Mouse (Mus musculus) ovary, postnatal 10 days (tissue): ENCODE data around the gene Olfr279.
"Not testable (repeated sequence)": the region's sequence is repeated elsewhere in the genome, so short reads cannot be mapped to it uniquely, and the experiment has no call there.

Experiments
- DNase-seq: peaks from one replicate; pipeline ENCODE4 v3.0.0; 2022; ENCODE audit warnings: low spot score

The Olfr279 gene

DNA sequence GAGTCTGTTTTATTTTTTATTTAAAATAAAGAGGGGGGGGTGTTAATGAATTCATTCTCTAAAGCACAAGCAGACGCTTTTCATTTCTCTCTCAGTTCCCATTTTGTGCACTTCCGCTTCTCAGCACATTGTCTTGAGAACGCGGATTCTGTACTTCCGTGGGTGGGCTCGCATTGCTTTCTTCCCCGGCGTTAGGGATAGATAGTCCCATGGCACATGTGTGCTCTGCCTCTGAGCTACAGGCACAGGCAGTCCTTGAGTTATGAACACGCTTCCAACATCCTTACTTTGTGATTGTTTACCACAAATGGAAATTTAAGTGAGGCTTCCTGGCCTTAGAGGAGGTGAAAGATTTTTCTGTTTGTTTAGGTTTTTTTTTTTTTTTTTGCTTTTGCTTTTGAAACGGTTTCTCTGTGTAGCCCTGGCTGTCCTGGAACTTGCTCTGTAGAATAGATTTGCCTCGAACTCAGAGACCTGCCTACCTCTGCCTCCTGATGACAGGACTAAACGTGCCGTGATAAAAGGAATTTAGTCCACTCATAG, 19.3 kb downstream of the Olfr279 start:
- DNase-seq: no peak

DNA sequence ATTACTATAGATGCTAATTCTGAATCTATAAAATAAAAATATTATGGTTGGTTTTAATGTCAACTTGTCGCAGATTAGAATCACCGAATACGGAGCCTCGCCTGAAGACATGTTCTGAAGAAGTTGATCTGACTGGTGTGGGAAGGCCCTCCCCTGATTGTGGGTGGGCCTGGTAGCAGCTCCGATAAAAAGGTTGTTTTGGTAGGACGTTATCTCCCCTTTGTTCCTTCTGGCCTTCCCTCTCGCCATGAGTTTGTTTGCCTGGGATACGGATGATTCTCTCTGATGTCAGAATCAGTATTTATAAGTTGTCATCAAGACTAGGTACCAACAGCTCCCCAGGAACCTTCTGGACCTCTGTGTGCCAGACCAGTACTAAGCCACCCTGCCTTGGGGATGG, 20.0 kb downstream of the Olfr279 start:
- DNase-seq: no peak

DNA sequence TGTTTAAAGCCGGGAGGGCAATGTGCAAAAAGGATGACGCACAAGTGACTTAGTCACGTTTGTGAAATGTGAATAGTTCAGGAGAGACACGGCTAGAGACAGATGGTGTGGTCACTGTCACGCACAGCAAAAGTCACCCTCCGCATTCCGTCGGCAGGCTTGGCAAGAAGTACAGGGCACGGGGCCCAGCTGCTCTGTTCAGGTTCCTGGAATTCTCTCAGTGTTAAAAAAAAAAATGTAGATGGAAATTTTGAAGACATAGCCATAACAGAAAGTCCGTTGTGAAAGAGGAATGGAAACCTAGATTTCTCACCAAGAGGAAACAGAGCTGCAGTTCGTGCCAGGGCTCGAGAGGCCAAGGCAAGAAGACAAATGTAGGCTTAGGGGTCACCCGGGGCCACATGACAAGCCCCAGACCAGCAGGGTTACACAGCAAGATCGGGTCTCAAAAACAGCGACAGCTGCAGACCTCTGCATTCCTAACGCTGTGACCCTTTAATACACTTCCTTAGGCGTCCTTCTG, 20.7 kb downstream of the Olfr279 start:
- no peak for DNase-seq

DNA sequence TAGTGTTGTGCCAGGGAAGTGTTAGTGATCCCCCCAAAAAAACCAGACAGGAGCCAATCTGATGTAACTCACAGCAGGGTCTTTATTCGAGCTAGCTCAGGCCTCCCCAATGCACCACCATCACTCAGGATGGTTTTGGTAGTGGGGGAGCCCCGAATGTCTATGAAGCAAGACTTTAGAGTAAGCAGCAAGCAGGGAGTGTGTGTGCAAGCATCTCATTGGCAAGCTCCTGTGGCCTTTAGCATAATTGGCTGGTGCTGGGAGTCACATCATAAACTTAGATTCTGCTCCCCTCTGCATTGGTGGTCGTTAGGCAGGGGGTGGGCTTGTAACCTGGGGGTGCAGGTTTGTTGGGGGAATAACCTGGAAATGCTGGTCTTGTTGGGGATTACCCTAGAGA, 21.5 kb downstream of the Olfr279 start:
- DNase-seq: not testable (repeated sequence)

DNA sequence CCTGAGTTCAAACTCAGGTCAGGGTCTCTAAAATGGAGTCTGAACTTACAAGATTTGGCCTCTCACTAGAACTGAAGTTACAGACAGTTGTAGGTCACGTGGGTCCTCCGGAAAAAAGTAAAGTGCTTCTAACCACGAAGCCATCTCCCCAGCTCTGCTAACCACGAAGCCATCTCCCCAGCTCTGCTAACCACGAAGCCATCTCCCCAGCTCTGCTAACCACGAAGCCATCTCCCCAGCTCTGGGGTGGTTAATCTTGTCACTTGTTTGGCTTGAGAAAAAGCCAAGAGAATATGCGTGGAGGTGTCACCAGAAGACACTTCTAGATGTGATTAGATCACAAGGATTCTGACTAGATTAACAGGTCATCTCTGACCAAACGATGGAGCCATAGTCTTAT, 21.9 kb downstream of the Olfr279 start:
- DNase-seq: no peak

DNA sequence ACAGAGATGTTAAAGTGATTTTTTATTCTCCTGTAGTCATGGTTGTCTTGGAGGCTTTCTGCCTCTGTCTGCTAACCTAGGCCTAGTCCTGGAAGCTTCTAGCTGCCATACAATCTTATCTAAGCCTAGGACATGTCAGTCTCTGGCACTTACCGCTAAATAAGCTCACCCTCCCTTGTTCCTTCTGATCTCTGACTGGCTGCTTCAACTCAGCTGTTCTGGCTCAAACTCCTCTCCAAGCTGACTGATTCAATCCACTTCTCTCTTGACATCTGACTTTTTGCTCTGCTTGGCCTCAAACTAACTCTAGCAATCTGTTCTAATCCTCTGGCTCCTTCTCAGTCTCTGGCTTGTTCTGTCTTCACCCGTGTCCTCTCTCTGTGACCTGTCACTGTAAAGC, 22.6 kb downstream of the Olfr279 start:
- DNase-seq: not testable (repeated sequence)

DNA sequence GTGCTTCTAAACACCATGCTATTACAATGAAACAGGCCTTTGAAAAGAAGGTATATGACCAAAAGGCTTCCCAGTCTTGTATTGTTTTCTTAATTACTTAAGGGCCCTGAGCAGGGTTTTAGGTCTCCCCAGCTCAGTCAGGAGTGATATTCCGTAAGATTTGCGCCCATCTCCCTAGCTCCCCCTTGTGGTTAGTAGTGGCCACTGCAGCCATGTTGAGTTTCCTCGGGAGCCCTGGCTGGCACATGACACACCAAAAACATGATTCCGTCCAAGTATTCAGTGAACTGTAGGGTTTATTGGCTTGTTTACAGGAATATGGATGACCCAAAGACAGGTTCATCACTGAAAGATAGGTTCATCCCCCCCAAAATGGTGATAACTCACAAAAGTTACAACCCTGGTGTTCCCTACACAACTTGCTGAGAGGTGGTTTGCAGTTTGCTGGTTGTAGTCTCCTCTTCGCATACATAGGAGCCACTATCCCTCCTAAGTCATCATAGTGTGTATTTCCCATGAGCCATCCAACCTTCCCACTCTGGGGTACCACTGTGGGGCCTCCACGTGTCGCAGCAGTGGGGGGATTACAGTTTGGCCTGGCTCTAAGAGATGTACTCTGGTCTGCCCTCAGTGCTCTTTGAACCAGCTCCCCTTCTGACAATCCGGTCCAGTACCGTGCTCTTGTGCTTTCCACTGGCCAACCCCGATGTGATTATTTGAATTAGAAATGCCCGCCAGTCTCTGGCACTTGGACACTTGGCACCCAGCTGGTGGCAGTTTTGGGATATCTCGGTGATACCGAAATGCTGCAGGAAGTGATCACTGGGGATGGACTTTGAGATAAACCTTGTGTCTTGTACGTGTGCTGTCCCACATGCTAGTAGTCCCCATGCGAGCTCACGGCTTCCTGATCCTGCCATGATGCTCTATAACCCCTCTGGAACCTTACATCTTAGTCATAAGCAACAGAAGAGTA, 25.5 kb downstream of the Olfr279 start:
- no peak for DNase-seq

DNA sequence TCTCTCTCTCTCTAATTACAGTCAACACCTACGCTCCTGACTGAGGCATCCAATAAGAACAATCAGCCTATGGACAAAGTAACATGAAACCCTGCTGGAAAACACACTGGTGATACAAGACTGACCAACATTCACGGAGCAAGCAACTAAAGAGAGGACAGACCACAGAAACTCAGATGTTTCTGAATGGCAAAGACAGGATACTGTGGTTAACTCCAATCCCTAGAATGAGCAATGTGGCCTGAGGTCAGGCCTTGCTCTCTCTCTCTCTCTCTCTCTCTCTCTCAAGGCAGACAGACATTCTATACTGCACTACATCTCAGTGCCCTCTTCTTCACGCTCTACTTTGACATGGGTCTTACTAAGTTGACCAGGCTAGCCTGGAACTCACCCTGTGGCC, 29.0 kb downstream of the Olfr279 start:
- no peak for DNase-seq

DNA sequence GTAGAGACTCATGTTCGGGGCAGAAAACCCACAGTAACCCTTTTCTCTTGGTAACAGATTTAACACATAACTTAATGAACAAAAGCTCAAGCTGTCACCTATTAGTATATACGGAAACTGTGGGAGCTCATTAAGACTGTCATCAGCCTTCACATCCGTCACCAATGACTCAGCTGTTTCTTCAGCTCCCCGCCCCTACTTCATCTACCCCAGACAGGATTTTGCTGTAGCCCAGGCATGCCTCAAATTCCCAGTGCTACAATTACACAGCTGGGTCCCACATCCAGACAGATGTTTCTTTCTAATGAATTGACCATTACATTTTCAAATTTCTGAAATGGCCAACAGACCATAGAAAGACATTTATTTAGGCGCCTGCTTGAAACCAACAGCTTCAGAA, 33.9 kb downstream of the Olfr279 start:
- DNase-seq: no peak

DNA sequence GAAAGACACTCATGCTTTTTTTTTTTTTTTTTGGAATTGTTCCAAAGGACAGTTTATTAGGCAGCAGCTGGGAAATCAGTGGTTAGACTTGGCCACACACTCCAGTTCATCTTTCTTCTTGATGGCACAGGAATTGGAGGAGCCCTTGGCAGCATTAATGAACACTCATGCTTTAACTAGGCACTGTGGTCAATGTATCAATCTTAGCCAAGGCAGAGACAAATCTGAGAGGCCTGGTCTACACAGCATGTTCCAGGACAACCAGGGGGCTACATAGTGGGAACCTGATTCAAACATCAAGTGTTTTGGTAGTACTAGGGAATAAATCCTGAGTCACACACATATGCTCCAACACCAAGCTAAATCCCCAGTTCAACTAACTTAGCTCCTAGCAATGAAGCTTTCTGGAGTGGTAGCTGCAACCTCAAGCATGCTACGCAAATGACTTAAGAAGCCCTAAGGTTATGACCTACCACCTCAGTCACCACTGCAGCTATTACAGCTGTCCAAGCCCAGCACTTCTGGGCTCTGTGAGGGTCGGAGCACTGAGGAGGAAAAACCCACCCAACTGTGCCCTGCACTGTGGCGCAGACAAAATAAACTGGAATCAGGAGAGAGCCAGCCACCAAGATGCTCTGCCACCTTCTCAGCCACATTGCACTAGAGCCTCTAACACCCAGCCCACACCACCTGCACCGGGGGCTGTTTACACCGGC, 35.0 kb downstream of the Olfr279 start:
- DNase-seq: no peak

DNA sequence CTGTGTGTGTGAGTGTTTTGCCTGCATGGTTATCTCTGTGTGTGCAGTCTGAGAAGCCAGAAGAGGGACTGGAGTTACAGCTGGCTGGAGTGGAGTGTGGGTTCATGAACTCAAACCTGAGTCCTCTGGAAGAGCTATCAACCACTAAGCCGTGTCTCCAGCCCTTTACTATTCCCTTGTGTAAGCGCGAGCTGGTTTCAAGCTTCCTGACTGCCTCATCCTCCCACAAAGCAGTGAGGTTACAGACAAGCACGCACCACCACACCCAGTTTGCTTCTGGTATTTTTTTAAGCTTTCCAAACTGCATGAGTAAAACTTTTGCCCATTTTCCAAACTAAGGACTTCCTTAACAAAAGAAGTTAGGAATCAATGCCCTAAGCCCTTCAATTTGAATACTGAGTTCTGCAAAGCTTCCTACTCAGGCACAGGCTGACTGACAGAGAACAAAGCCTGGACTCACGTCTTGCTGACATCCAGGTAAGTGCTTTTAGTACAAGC, 35.9 kb downstream of the Olfr279 start:
- no peak for DNase-seq

DNA sequence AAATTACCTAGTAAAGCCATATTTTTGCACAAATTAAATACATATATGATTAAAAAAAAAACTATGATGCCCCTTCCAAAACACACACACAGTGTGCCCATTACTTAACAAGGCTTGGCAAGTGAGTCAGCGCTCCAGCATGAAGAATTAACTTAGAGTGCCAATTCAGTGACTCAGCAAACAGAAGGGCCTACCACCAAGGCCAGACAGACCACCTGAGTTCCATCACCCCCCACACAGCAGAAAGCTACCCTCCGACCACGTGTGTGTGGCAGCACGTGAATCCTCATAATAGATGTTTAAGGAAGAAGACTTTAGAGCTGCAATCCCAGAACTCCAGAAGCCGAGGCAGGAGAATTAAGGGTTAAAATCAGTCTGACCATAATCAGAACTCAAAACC, 40.1 kb downstream of the Olfr279 start:
- DNase-seq: no peak

DNA sequence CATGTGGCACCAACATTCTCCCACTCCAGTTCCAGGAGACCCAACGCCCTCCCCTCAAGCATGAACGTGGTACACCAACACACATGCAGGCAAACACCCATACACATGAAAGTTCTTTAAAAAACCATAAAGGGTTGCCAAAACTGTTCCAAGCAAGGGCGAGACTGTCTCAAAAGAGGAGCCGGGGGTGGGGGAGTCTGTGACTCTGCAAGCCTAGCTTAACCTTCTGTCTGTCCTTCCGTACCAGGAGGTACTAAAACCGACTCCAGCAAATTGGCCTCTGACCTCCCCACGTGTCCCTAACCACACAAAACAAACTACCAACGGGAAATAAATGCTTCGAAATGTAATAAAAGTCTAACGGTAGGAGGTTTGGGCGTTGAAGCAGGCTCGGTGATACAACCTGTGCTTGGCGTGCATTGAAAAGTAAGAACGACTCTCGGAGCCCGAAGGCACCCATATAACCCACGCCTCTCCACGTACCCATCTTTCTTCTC, 40.9 kb downstream of the Olfr279 start:
- no peak for DNase-seq

DNA sequence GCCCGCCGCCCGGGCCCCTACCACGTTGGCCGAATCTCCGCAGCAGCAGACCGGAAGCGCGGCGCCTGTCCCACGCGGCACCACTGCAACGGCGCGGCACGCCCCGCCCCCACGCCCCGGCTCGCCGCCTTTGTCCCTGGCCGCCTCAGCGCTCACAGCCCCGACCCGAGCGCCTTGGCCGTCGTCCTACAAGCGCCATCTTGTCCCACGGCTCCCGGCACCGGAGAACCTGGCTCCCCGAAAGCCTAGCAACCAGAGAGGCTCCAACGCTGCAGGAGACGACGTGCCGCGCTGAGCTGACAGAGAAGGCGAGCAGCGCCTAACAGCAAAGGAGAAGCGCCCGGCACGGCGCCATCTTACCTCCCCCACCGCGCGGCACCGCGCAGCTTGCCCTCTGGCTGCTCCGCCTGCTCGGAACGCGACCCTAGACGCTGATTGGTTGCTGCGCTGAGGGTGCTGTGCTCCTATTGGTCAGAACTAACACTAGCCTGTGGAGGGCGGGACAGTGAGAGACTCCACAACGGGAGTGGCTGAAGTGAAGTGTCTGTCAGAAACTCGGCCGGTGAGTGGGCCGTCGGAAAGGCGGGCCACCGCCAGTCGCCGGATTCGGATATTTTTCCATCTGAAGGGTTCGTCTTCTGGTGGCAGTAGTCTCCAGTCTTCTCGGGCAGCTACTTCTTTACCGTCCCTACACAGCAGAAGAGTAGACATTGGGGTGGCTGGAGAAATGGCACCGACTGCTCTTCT, 41.9 kb downstream of the Olfr279 start, which contains the start of gene Kansl2:
Kansl2 (minus strand) TSS at position 384 of the 747 bp plus-strand sequence.
- peak; percentile 90 for DNase-seq

DNA sequence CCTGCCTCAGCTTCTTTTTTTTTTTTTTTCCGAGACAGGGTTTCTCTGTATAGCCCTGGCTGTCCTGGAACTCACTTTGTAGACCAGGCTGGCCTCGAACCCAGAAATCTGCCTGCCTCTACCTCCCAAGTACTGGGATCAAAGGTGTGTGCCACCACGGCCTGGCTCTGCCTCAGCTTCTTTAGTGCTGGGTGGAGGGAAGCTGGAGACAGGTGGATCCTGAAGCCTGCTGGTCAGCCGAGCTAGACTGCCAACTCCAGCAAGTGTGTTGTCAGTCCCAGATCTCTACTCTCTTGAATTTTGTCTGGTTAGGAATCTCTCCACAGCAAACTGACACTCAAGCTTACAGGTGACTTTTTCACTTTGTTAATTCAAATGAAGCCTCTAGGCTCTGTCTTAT, 43.7 kb downstream of the Olfr279 start:
- DNase-seq: no peak

DNA sequence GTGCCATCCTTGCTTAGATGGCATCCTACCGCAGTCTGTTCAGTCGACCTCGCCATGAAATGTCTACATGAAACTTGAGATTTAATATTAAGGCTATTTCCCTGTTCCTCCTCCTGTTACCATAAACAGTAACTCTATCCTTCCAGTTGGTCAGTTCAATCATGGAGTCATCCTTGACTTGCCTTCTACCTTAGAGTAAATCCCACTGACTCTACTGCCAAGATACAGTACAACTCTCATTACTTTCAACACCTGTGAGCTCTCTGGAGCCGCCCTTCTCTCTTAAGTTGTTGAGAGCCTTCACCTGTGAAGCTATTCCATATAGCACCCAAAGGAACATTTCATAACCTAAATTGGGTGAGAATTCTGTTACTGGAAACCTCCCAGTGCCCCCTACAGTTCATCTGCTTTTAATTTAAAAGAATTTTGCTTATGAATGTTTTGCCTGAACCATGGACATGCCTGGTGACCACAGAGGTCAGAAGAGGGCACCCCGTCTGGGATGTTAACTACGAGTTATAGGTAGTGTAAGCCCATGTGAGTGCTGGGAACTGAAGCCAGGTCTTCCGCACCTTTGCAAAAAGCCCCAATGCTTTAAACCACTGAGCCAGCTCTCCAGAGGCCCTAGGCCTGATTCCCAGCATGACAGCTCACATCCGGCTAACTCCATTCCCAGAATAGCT, 44.8 kb downstream of the Olfr279 start:
- no peak for DNase-seq

DNA sequence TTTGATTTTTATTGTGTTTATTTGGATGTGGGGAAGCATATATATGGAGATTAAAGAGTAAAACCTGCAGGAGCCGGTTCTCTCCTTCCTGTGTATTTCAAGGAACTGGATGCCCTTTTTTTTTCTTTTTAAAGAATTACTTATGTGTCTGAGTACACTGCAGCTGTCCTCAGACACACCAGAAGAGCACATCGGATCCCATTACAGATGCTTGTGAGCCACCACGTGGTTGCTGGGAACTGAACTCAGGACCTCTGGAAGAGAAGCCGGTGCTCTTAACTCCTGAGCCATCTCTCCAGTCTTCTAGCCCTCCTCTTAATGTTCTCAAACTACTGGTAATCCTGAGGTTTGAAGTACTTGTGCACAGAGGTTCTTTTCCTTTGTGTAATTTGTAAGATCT, 45.7 kb downstream of the Olfr279 start:
- no peak for DNase-seq

DNA sequence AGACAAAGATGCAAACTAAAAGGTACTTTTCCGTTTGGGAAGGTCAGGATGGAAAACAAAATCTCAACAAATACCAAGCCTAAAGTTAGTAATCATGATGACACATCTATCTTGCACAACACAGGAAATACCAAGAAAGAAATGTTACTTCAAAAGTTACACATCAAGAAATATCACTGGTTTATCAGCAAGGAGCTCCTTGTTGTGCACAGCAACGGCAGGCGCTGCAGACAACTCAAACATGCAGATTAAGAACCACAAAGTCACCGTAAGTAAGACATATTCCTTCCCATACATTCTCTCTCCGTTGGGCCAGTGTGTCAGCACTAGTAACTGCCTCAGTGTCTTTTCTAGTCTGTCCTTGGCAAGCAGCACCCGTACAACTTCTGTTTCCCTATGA, 48.9 kb downstream of the Olfr279 start:
- DNase-seq: no peak

DNA sequence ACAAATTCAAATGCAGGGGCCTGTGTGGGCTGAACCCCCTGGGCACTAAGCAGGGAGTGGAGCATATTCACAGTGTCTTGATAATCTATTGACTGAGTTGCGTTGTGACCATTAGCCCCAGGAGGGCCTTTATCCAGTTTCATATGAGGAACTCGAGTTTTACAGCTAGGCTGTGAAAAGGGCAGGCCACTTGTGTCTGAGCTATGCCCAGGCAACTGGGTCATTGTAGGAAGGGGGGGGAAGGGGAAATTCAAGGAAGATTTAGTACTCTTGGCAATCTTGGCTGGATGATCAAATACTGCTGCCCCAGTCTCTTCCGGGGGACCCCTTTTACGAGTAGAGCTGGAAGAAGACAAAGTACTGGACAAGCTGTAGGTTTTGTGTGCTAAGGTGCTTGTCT, 51.1 kb downstream of the Olfr279 start:
- DNase-seq: no peak

DNA sequence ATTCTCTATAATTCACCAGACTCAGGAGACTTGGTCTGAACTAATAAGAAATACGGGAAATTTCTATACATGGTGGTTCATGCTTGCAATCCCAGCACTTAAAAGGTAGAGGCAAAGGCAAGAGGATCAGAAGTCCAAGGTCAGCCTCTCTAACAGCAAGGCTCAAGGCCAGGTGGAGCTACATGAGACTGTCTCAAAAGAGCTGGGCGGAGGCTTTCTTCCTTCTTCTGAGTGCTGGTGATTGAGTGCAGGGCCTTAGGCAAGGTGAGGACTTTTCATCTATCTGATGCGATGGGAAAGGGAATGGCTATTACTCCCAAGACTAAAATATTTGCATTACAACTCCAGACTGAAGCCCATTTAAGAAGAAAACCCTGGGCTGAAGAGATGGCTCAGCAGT, 52.9 kb downstream of the Olfr279 start:
- DNase-seq: no peak

DNA sequence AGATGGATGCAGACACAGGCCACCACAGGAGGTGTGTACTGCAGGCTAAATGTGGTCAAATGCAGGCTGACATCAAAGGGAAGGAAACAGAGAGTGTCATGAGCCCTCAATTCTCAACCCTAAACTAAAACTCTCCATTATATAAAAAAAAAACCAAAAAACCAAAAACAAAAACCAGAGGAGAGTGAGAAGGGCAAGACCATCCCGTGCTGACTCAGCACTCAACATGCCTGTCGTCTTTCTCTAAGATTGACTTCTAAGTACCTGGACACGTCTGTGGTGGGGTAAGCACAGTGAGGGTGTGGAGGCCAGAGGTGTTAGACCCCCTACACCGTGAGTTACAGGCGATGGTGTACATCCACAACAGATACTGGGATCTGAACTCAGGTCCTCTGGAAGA, 54.6 kb downstream of the Olfr279 start:
- no peak for DNase-seq
